Mouse (Mus musculus): ENCODE measurements around the gene Pdss2.
"Not testable (repeated sequence)": the region's sequence is repeated elsewhere in the genome, so short reads cannot be mapped to it uniquely, and the experiment has no call there.

The Pdss2 gene

GRCm38 (mm10) chr10:43242215-43242614 lies 20.9 kb downstream of the Pdss2 start:
- no peak for DNase-seq (ENCODE audit: low read depth, low spot score)

DNA sequence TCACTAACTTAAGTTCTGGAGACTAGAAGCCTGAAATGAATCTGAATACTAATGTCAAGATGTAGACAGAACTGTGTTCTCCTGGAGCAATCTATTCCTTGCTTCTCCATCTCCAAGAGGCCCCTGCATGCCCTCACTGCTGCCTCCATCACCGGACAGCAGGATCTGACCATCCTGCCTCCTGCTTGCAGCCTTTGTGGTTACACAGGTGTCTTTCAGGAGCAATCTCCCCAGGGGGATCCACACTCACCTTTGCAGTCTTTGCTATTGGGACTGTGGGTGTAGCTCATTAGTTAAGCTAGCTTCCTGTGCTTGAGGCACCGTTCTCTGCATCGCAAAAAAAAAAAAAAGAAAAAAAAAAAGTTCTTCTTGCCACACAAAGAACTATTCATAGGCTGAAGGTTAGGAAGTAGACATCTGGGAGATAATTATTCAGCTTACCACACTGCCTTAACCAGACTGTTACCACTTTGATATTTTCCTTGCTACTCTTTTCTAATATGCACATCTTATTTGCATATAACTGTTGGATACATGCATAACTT lies 23.0 kb downstream of the Pdss2 start:
- no peak for DNase-seq (ENCODE audit: low read depth, low spot score)

GRCm38 (mm10) chr10:43245461-43246200 lies 24.3 kb downstream of the Pdss2 start:
- DNase-seq (ENCODE audit: low read depth, low spot score): no peak

GRCm38 (mm10) chr10:43247994-43248393 lies 26.7 kb downstream of the Pdss2 start:
- no peak for DNase-seq (ENCODE audit: low read depth, low spot score)

GRCm38 (mm10) chr10:43252324-43252723 lies 31.0 kb downstream of the Pdss2 start:
- no peak for DNase-seq (ENCODE audit: low read depth, low spot score)

DNA sequence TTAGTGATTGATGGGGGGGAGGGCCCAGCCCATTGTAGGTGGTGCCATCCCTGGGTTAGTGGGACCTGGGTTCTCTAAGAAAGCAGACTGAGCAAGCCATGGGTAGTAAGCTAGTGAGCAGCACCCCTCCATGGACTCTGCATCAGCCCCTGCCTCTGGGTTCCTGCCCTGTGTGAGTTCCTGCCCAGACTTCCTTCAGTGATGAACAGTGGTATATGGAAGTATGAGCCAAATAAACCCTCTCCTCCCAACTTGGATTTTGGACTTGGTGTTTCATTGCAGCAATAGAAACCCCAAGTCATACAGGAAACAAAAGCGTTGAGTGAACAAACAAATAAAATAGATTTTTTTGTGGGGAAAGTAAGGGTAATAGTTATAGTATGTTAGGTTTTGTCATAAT lies 35.7 kb downstream of the Pdss2 start:
- not testable (repeated sequence) for DNase-seq (ENCODE audit: low read depth, low spot score)

- DNase-seq (ENCODE audit: low read depth, low spot score): not testable (repeated sequence)
These were observed 36.2 kb downstream of the Pdss2 start for GRCm38 (mm10) chr10:43257500-43257899.

- DNase-seq (ENCODE audit: low read depth, low spot score): no peak
These were observed 50.0 kb downstream of the Pdss2 start for GRCm38 (mm10) chr10:43271318-43271717.

- no peak for DNase-seq (ENCODE audit: low read depth, low spot score)
These were observed 51.1 kb downstream of the Pdss2 start for GRCm38 (mm10) chr10:43272381-43272780.

DNA sequence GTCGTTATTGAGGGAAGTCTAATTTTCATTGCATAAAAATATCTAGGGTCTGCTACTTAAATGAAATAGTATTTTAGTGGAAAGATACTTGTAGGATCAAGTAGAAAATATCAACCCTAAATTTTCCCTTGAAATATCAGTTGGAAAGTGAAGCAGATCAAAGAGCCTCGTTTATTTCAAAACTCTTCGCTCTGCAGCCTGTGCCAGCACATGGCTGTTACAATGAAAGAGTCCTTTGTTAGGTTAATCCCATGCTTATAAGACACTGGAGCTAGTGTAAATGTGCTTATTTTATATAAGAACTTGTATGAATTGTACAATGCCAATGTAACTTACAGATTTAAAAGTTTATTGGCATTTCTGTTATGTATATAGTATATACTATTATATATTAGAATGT lies 51.8 kb downstream of the Pdss2 start:
- DNase-seq (ENCODE audit: low read depth, low spot score): no peak

GRCm38 (mm10) chr10:43275446-43275845 lies 54.2 kb downstream of the Pdss2 start:
- no peak for DNase-seq (ENCODE audit: low read depth, low spot score)

GRCm38 (mm10) chr10:43276116-43276659 lies 54.9 kb downstream of the Pdss2 start:
- DNase-seq (ENCODE audit: low read depth, low spot score): no peak

DNA sequence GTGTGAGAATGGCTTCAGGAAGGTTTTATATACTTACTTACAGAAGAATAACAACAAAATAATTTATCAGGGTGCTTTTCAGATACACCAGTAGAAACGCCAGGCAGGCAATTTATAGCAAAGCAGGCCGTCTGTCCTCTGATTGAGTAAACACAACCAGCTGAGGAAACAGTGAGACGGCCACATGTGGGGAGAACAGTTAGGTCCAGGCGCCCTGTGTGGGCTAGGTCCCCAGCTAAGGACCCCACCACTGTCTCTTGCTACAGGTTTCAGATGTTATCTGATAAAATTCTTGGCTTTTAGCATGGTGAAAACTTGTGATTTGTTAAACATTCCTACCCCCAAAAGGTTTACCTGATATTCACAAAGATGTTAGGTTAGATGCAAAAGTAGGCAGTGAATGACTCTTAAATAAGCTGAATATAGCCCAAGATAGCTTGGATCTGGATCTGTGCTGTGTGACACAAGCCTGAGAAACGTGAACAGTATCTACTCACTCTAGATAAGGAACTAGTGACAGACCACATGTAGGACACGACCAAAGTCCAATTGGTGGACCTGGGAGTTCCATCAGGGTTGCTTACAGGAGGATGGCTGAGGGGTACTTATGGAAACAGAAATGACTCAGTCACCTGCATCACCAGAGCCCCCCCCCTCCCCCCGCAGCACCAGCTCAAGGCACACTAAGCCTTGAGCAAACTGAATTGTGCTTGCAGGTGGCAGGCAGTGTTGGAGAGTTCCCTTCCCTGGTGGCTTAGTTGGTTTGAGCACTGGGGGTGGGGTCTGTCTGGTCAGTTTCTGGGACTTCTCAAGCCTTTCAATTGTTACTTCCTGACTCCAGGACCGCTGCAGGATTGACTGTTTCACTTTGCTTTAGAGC lies 56.2 kb downstream of the Pdss2 start:
- DNase-seq (ENCODE audit: low read depth, low spot score): no peak

DNA sequence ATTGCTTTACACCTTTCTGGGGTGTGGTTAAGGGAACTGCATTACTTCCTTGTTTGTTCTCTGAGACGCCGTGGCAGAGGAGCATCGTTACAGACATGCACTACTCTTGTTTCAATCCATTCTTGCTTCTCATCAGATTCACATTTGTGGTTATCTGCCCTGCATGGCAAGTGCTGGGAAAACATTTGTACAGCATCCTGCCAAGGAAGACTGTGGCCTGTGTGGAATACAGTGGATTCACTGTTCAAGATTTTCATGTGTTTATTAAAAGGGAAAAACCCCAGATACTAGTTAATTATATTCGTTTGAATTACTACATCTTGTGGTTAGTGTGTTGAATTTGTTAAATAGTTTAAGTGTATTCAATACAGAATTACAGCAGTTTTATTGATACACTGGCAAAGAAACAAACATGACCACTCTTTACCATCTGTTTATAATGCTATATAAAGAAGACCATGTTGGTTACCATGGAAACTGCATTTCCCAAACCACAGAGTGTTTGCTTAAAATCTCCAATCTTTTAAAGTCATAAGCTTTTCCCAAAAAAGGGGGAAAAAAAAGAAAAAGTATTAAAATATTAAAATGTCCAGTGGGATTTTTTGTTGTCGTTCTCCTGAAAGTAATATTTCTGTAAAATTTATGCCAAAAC lies 58.5 kb downstream of the Pdss2 start:
- DNase-seq (ENCODE audit: low read depth, low spot score): no peak

DNA sequence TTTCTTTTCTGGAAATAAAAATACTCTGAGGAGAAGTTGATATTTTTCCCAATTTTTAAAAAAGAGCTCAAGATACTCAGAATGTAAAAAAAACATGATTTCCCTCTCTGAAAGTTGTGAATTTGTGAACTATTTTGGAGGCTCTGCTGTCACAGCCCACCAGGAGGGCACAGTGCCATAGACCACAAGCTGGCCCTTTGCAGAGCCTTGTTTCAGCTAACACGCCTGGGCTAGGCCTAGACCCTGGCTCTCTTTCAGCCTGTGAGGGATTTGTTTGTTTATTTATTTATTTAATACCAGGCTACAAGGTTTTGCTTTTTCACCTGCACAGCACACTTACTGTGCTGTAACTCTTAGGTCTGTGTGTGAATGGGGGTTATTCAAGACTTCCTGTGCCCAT lies 64.3 kb downstream of the Pdss2 start:
- DNase-seq (ENCODE audit: low read depth, low spot score): no peak

GRCm38 (mm10) chr10:43290638-43291230 lies 69.4 kb downstream of the Pdss2 start:
- DNase-seq (ENCODE audit: low read depth, low spot score): no peak

DNA sequence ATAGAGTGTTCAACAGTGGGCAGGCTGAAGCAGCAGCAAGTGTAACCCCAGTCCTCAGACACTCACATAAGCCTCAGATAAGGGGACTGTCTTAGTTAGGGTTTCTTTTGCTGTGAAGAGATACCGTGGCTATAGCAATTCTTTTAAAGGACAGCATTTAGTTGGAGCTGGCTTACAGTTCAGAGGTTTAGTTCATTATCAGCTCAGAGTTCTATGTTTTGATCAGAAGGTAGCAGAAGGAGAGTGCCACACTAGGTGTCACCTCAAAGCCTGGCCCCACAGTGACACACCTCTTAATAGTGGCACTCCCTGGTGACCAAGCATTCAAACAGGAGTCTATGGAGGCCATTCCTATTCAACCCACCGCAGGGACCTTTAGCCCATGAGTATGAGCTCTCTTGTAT lies 70.0 kb downstream of the Pdss2 start:
- no peak for DNase-seq (ENCODE audit: low read depth, low spot score)

GRCm38 (mm10) chr10:43292454-43292853 lies 71.2 kb downstream of the Pdss2 start:
- DNase-seq (ENCODE audit: low read depth, low spot score): no peak

GRCm38 (mm10) chr10:43294331-43294730 lies 73.0 kb downstream of the Pdss2 start:
- DNase-seq (ENCODE audit: low read depth, low spot score): no peak

DNA sequence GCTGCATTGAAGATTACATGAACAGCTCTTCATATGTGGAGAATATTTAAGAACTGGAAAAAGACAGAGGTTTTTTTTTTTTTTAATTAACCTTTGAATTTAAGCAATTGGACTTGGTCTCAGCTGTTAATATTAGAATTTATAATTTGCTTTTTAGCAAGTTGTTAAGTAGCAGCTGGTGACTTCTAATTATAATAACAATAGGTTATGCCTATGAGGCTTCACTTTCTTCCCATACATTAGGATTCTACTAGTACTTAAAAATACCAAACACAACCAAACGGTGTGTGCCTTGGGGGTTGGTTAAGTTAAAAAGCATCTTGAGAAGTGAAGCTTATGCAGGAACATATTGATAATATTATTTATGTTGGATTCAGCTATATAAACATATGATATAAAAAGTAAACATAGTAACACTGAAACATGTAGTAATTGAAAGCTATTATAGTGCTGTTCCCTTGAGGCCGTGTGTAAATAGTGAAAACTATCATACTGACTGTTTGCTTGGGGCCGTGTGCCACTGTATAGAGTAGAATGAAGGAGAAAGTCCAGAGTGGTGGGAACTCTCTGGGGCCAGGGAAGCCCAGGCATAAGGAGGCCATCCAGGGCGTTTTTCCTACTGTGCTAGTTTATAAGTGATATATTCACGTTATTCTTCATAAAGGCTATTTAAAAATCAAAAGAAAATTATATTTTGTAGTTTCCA lies 87.0 kb downstream of the Pdss2 start:
- no peak for DNase-seq (ENCODE audit: low read depth, low spot score)

Measured in retina, postnatal 7 days (tissue).